Mouse (Mus musculus) neutrophil, adult 5-6 weeks (primary cell): ENCODE data around the gene Bex6. TPM values are rescaled to one million over a fixed set of nuclear protein-coding genes. Genes with fewer than 3 reads are reported as not detected.
A peak's percentile ranks its signal among the peaks of the same experiment; 100 is the strongest.

Source experiments
- ATAC-seq: fragments of 151-379, 151-347 bp; 2 replicates; pipeline ENCODE4 v1.8.0; 2017; ENCODE audit warnings: mild to moderate bottlenecking, moderate TSS enrichment; ENCODE audit not compliant: insufficient number of reproducible peaks, poor library complexity, low FRiP score, severe bottlenecking; ENCODE audit errors: extremely low read depth
- total RNA-seq: library from RNA; stranded (forward); fragments of 200-1000 nt; gene quantifications from 2 replicates; pipeline ENCODE4 v1.2.3, GENCODE M21; 2017

Bex6 gene
- 1.6 TPM in 1 of 2 replicates, not detected in the other for total RNA-seq

- ATAC-seq = no peak
Observed at GRCm38 (mm10) chr16:32179333-32179901, at the start of gene Bex6. Gene Bex6 (plus strand): TSS chr16:32179823.

- peak; percentile 91 for ATAC-seq
Observed at GRCm38 (mm10) chr16:32130190-32130826, 49.3 kb upstream of the Bex6 start.

GRCm38 (mm10) chr16:32133148-32133547 is 46.5 kb upstream of the Bex6 start:
- ATAC-seq = no peak

GRCm38 (mm10) chr16:32135842-32136357 is 43.7 kb upstream of the Bex6 start:
- no peak for ATAC-seq

GRCm38 (mm10) chr16:32138954-32139353 is 40.7 kb upstream of the Bex6 start:
- no peak for ATAC-seq

GRCm38 (mm10) chr16:32143766-32144165 is 35.9 kb upstream of the Bex6 start:
- no peak for ATAC-seq

GRCm38 (mm10) chr16:32144592-32144991 is 35.0 kb upstream of the Bex6 start:
- ATAC-seq = no peak

- ATAC-seq = no peak
Observed at GRCm38 (mm10) chr16:32147589-32148207, 31.9 kb upstream of the Bex6 start.

- ATAC-seq = no peak
Observed at GRCm38 (mm10) chr16:32153976-32154375, 25.6 kb upstream of the Bex6 start.

- no peak for ATAC-seq
Observed at GRCm38 (mm10) chr16:32154437-32154836, 25.2 kb upstream of the Bex6 start.

- no peak for ATAC-seq
Observed at GRCm38 (mm10) chr16:32156719-32157118, 22.9 kb upstream of the Bex6 start.

- no peak for ATAC-seq
Observed at GRCm38 (mm10) chr16:32157369-32157768, 22.3 kb upstream of the Bex6 start.

- ATAC-seq = no peak
Observed at GRCm38 (mm10) chr16:32158966-32159365, 20.7 kb upstream of the Bex6 start.

GRCm38 (mm10) chr16:32160742-32161323 is 18.8 kb upstream of the Bex6 start:
- ATAC-seq = no peak

GRCm38 (mm10) chr16:32163392-32163791 is 16.2 kb upstream of the Bex6 start:
- peak; percentile 88 for ATAC-seq

GRCm38 (mm10) chr16:32163891-32164290 is 15.7 kb upstream of the Bex6 start:
- no peak for ATAC-seq

- no peak for ATAC-seq
Observed at GRCm38 (mm10) chr16:32164396-32165027, 15.1 kb upstream of the Bex6 start.

GRCm38 (mm10) chr16:32165281-32165821 is 14.3 kb upstream of the Bex6 start, which contains the start of gene Nrros:
Gene Nrros (minus strand): TSS chr16:32165594.
- peak; percentile 76 for ATAC-seq
